Mouse (Mus musculus): ENCODE results near the gene Cfi. TPM values are rescaled to one million over a fixed set of nuclear protein-coding genes. Genes with fewer than 3 reads are reported as not detected.

The Cfi gene
- polyA plus RNA-seq, 1 experiment from 2014 or later = 0.56 TPM

- H3K36me3 ChIP-seq (replicated peaks; ENCODE audit: control insufficient read depth, insufficient read depth) = no peaks in the 10 kb centered on the region
- H3K4me3 ChIP-seq (replicated peaks; ENCODE audit: low read length) = no peak overlapping the region
- H3K27ac ChIP-seq = no peak overlapping the region
- no peak overlapping the region for H3K9ac ChIP-seq
- ATAC-seq (ENCODE audit: low FRiP score) (no peak), DNase-seq (ENCODE audit: low spot score) (no peak)
- WGBS = 92% methylated on average over 8 of the region's 8 CpGs
- H3K27me3 ChIP-seq (ENCODE audit: control insufficient read depth, insufficient read depth, low read length) = no peaks in the 10 kb centered on the region
- no peaks in the 10 kb centered on the region for H3K9me3 ChIP-seq (ENCODE audit: control insufficient read depth, low read length)
- H3K4me1 ChIP-seq (replicated peaks; ENCODE audit: control insufficient read depth, insufficient read depth, low read length) = peaks cover 13% of the 10 kb centered on the region; the same call in 1 of the 2 replicates
- H3K4me2 ChIP-seq (replicated peaks) = no peak overlapping the region
These were observed 68.2 kb downstream of the Cfi start for GRCm38 (mm10) chr3:129903866-129904265.

GRCm38 (mm10) chr3:129904381-129905132 lies 68.9 kb downstream of the Cfi start:
- no peak overlapping the region for H3K9ac ChIP-seq
- H3K9me3 ChIP-seq (ENCODE audit: control insufficient read depth, low read length) = no peaks in the 10 kb centered on the region
- no peaks in the 10 kb centered on the region for H3K27me3 ChIP-seq (ENCODE audit: control insufficient read depth, insufficient read depth, low read length)
- H3K36me3 ChIP-seq (replicated peaks; ENCODE audit: control insufficient read depth, insufficient read depth) = no peaks in the 10 kb centered on the region
- H3K4me2 ChIP-seq (replicated peaks) = no peak overlapping the region
- no peak for ATAC-seq (ENCODE audit: low FRiP score)
- DNase-seq (ENCODE audit: low spot score) = no peak
- WGBS = 87% methylated on average over 7 of the region's 7 CpGs
- no peak overlapping the region for H3K27ac ChIP-seq
- H3K4me3 ChIP-seq (replicated peaks; ENCODE audit: low read length) = no peak overlapping the region
- H3K4me1 ChIP-seq (replicated peaks; ENCODE audit: control insufficient read depth, insufficient read depth, low read length) = peaks cover 13% of the 10 kb centered on the region; the same call in 1 of the 2 replicates

GRCm38 (mm10) chr3:129912025-129912424 lies 76.3 kb downstream of the Cfi start:
- H3K27ac ChIP-seq = no peak overlapping the region
- 94% methylated on average over 14 of the region's 14 CpGs for WGBS
- no peak overlapping the region for H3K4me3 ChIP-seq (replicated peaks; ENCODE audit: low read length)
- DNase-seq (ENCODE audit: low spot score) = no peak
- H3K9me3 ChIP-seq (ENCODE audit: control insufficient read depth, low read length) = no peaks in the 10 kb centered on the region
- H3K4me2 ChIP-seq (replicated peaks) = no peak overlapping the region
- H3K36me3 ChIP-seq (replicated peaks; ENCODE audit: control insufficient read depth, insufficient read depth) = peaks cover 20% of the 10 kb centered on the region
- no peak for ATAC-seq (ENCODE audit: low FRiP score)
- H3K4me1 ChIP-seq (replicated peaks; ENCODE audit: control insufficient read depth, insufficient read depth, low read length) = no peaks in the 10 kb centered on the region
- H3K27me3 ChIP-seq (ENCODE audit: control insufficient read depth, insufficient read depth, low read length) = no peaks in the 10 kb centered on the region
- H3K9ac ChIP-seq = no peak overlapping the region

GRCm38 (mm10) chr3:129913241-129913640 lies 77.6 kb downstream of the Cfi start:
- Histone ChIP-seq H3K27me3 (ENCODE audit: control insufficient read depth, insufficient read depth, low read length) (no peaks in the 10 kb centered on the region), H3K4me2 (replicated peaks) (no peak overlapping the region), H3K27ac (no peak overlapping the region), H3K4me3 (replicated peaks; ENCODE audit: low read length) (no peak overlapping the region), H3K9ac (no peak overlapping the region), H3K9me3 (ENCODE audit: control insufficient read depth, low read length) (no peaks in the 10 kb centered on the region), H3K36me3 (replicated peaks; ENCODE audit: control insufficient read depth, insufficient read depth) (peaks cover 20% of the 10 kb centered on the region), H3K4me1 (replicated peaks; ENCODE audit: control insufficient read depth, insufficient read depth, low read length) (0 out of 2 replicates have a peak, but pooled peaks cover 2% of the 10 kb centered on the region)
- DNase-seq (ENCODE audit: low spot score) (no peak), ATAC-seq (ENCODE audit: low FRiP score) (no peak)
- 94% methylated on average over 13 of the region's 13 CpGs for WGBS

GRCm38 (mm10) chr3:129917424-129917823 lies 81.7 kb downstream of the Cfi start:
- Histone ChIP-seq H3K9me3 (ENCODE audit: control insufficient read depth, low read length) (no peaks in the 10 kb centered on the region), H3K36me3 (replicated peaks; ENCODE audit: control insufficient read depth, insufficient read depth) (peaks cover 4% of the 10 kb centered on the region), H3K4me3 (replicated peaks; ENCODE audit: low read length) (no peak overlapping the region), H3K27ac (no peak overlapping the region), H3K27me3 (ENCODE audit: control insufficient read depth, insufficient read depth, low read length) (no peaks in the 10 kb centered on the region), H3K9ac (no peak overlapping the region), H3K4me1 (replicated peaks; ENCODE audit: control insufficient read depth, insufficient read depth, low read length) (0 out of 2 replicates have a peak, but pooled peaks cover 4% of the 10 kb centered on the region), H3K4me2 (replicated peaks) (no peak overlapping the region)
- WGBS = 88% methylated on average over 3 of the region's 3 CpGs
- no peak for DNase-seq (ENCODE audit: low spot score)
- ATAC-seq (ENCODE audit: low FRiP score) = no peak

GRCm38 (mm10) chr3:129918434-129918833 lies 82.8 kb downstream of the Cfi start:
- H3K4me3 ChIP-seq (replicated peaks; ENCODE audit: low read length) = no peak overlapping the region
- no peak overlapping the region for H3K27ac ChIP-seq
- DNase-seq (ENCODE audit: low spot score) = peak; percentile 83
- 0 out of 2 replicates have a peak, but pooled peaks cover 4% of the 10 kb centered on the region for H3K4me1 ChIP-seq (replicated peaks; ENCODE audit: control insufficient read depth, insufficient read depth, low read length)
- ATAC-seq (ENCODE audit: low FRiP score) = peak; percentile 87
- H3K9ac ChIP-seq = 0 out of 2 replicates have a peak overlapping the region, but pooled peaks have one; percentile 33
- H3K36me3 ChIP-seq (replicated peaks; ENCODE audit: control insufficient read depth, insufficient read depth) = peaks cover under 1% of the 10 kb centered on the region
- H3K27me3 ChIP-seq (ENCODE audit: control insufficient read depth, insufficient read depth, low read length) = no peaks in the 10 kb centered on the region
- WGBS = 16% methylated on average over 13 of the region's 13 CpGs
- no peak overlapping the region for H3K4me2 ChIP-seq (replicated peaks)
- no peaks in the 10 kb centered on the region for H3K9me3 ChIP-seq (ENCODE audit: control insufficient read depth, low read length)

- H3K4me1 ChIP-seq (replicated peaks; ENCODE audit: control insufficient read depth, insufficient read depth, low read length) = no peaks in the 10 kb centered on the region
- H3K27me3 ChIP-seq (ENCODE audit: control insufficient read depth, insufficient read depth, low read length) = no peaks in the 10 kb centered on the region
- ATAC-seq (ENCODE audit: low FRiP score) = no peak
- H3K9ac ChIP-seq = no peak overlapping the region
- H3K4me3 ChIP-seq (replicated peaks; ENCODE audit: low read length) = no peak overlapping the region
- no peak for DNase-seq (ENCODE audit: low spot score)
- WGBS = 89% methylated on average over 7 of the region's 7 CpGs
- H3K27ac ChIP-seq = no peak overlapping the region
- no peaks in the 10 kb centered on the region for H3K36me3 ChIP-seq (replicated peaks; ENCODE audit: control insufficient read depth, insufficient read depth)
- no peak overlapping the region for H3K4me2 ChIP-seq (replicated peaks)
- H3K9me3 ChIP-seq (ENCODE audit: control insufficient read depth, low read length) = no peaks in the 10 kb centered on the region
These were observed 87.9 kb downstream of the Cfi start for GRCm38 (mm10) chr3:129923581-129923980.

Other genes with a start within 250 kb of the Cfi start
- gene Egf, start 80.6 kb upstream of the Cfi start, polyA plus RNA-seq (2014; fragmentation: Nextera tagmentation; extraction: Ambion mirVana) = 2.2 and 2.9 TPM in 2 replicates
- gene Lrit3, start 31.9 kb upstream of the Cfi start, polyA plus RNA-seq (2014; fragmentation: Nextera tagmentation; extraction: Ambion mirVana) = not detected in 2 replicates
- gene Rrh, start 13.3 kb upstream of the Cfi start, polyA plus RNA-seq (2014; fragmentation: Nextera tagmentation; extraction: Ambion mirVana) = 0.13 TPM in 1 of 2 replicates, not detected in the other
- gene Gar1, start 4.5 kb upstream of the Cfi start, polyA plus RNA-seq (2014; fragmentation: Nextera tagmentation; extraction: Ambion mirVana) = 18.7 and 20.9 TPM in 2 replicates
- 38.4 and 47.0 TPM in 2 replicates for gene Pla2g12a, start 42.7 kb downstream of the Cfi start, polyA plus RNA-seq (2014; fragmentation: Nextera tagmentation; extraction: Ambion mirVana)
- 25.0 and 25.3 TPM in 2 replicates for gene Casp6, start 65.5 kb downstream of the Cfi start, polyA plus RNA-seq (2014; fragmentation: Nextera tagmentation; extraction: Ambion mirVana)
- 5.2 and 5.4 TPM in 2 replicates for gene Mcub, start 134.3 kb downstream of the Cfi start, polyA plus RNA-seq (2014; fragmentation: Nextera tagmentation; extraction: Ambion mirVana)
- 35.0 and 38.5 TPM in 2 replicates for gene Sec24b, start 225.7 kb downstream of the Cfi start, polyA plus RNA-seq (2014; fragmentation: Nextera tagmentation; extraction: Ambion mirVana)